Mouse (Mus musculus) spleen, embryonic (tissue): ENCODE results near the gene Dot1l.

Experiments
- CTCF ChIA-PET: fragments of 350-600 bp; sonication (Branson Sonifier 250); formaldehyde crosslinking; loops from one replicate; lab custom pipeline; 2022; lab: Charles Lee

The Dot1l gene

DNA sequence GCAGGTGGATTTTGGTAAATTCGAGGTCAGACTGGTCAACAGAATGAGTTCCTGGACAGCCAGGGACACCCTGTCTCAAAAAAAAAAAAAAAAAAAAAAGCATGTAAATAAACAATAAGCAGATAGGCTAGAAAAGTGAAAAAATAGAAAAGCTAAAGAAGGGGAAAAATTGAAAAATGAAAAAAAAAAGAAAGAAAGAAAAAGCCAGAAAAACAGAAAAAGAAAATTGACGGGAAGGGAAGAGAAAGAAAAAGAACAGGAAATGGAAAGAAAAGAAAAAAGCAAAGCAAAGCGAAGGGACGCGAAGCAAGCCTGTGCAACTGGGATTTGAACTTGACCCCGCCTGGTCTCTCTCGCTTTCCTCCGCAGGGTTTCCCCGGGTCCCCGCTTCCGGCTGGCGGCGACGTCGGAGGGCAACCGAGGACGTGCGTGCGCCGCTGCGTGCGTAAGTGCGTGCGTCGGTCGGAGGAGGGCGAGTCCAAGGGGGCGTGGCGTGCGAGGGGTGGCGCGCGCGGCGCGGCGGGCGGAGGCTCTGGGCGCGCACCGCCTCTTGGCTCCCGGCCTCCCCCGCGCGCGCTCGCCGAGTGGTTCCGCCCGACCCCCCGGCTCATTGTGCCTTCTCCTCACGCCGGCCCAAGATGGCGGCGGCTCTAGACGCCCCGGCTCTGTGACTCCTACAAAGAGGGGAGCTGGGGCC lies at the start of gene Dot1l:
Gene Dot1l, plus strand, starts transcription at position 613 of the 697 bp plus-strand sequence.
- CTCF ChIA-PET = interaction anchor here (0.5 to 0.7 kb wide), 2 partner anchors 11 to 179 kb away, joined by 3 to 12 read pairs; no protein-coding TSS in a partner anchor

DNA sequence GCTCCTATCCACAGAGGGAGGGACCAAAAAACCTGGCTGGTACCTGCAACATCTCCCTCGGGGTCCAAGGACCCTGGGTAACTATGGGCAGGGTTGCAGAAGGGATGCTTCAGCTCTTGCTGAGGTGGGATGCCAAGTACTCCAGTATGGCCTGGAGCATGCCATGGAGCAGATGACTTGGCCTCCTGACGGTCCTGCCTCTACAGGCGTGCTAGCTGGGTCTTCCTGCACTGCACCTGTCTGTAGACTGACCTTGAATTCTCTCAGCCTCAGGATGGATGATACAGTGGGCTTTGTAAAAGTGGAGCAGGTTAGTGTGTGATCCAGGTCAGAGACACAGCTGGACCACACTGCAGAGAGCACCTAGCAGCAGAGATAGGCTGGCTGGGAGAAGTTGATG lies 49.5 kb upstream of the Dot1l start:
- CTCF ChIA-PET = interaction anchor here (0.8 kb wide), 1 partner anchor 31 kb away, joined by 3 read pairs; no protein-coding TSS in a partner anchor

DNA sequence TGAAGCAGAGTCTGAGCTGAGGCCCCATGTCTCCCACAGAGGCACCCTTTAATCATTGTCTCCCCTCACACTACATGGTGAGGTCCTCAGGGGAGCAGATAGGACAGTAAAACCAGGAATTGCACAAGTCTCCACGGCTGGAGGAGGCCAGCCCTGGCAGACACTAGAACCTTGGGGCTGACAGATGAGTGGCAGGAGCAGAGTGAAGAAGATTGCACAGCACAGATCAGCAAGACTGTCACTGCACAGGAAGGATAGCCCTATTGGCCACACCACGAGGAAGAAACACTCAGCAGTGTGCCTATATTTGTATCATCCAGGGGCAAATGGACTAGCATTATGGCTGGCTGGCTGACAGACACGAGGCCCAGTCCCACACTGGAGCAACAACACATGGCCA lies 44.2 kb upstream of the Dot1l start:
- CTCF ChIA-PET = no interaction called here

DNA sequence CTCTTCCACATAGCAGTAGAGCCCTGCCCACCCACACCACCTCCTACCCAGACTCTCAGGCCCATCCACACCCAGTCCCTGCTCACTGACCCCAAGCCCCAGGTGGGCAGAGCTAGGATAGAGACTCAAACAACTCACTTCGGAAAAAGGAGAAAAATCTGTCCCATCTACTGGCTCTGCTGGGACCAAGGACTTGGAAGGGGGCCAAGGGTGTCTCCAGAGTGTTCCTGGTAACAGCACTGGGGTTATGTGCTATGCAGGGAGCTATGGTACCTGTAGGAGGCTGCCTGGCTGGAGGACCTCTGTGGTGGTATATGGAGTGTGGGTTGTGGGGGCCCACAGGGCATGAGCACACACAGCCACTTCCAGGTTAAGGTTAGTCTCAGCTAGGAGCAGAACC lies 37.7 kb upstream of the Dot1l start:
- CTCF ChIA-PET = interaction anchor here (0.7 kb wide), 1 partner anchor 109 kb away, joined by 3 read pairs; no protein-coding TSS in a partner anchor

DNA sequence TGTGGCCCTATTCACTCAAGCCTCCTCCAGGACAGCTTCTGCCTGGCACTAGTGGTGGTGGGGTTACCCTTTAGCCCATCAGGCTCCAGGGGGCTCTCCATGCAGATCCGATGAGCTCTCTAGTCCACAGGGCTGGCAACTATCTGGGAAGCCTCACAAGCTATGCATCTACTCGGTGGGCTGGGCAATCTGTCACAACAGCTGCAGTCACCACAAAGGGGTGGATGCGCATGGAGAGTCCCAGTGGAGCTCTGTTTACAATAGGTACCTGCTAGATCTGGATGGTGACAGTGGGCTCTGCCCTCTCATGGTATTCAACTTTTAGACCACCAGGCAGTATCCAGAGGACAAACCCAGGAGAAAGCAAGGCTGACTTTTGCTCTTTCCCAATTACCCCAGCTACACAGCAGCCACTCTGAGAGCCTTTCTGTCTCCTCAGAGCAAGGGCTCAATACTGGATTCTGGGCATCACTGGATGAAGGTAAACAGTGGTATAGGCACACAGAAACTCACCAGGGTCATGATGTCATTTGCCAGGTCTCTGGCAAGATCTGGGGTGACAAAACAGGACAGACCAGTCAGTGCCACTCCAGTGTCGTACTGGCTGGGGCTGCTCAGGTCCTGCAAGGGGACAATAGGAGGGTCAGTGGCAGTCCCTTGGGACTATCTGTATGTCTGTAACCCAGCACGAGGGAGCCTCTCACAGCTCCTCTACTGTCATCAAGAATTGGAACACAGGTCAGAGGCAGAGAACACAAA lies 27.5 kb upstream of the Dot1l start:
- CTCF ChIA-PET = interaction anchor here (1.3 kb wide), 1 partner anchor 11 kb away, joined by 3 read pairs; no protein-coding TSS in a partner anchor

DNA sequence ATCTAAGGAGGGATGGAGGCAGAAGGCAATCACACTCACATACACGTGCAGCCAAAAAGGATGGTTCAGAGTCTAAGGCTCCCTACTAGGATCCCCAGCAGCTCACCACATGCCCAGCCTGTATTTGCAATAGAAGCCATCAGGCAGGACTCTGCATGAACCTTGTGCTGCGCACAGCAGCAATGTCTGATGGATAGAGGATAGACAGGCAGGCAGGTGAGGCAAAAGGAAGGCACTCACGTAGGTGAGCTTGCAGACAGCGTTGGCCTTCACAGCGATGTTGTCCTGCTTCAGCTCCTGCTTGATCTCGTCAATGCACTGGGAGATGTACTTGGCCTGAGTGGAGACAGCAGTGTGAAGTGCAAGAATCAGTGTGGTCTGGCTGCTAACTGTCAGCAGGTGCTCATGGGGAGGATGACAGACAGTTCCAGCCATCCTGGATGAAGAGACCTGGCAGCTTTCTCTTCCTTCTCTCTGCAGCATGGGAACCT lies 22.4 kb upstream of the Dot1l start:
- CTCF ChIA-PET = no interaction called here

DNA sequence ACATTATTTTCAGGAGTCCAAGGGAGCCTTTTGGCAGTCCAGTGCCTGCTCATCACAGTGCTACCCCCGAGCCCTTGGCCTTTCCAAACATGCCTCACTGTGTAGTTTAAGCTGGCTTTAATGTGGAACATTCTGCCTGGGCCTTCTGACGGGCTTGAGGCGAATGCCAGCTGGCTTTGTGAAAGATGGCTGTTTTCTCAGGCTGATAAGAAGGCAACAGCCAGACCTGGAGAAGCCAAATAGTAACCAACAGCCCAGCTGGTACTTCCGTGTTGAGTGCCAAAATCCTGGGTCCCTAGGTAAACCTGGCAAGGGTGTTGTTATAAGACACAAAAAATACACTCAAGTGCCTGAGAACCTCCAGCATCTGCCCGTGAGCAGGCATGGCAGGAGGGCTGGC lies 18.3 kb upstream of the Dot1l start:
- CTCF ChIA-PET = interaction anchor here (0.5 to 0.9 kb wide), 2 partner anchors 32 to 424 kb away, joined by 3 read pairs; no protein-coding TSS in a partner anchor

DNA sequence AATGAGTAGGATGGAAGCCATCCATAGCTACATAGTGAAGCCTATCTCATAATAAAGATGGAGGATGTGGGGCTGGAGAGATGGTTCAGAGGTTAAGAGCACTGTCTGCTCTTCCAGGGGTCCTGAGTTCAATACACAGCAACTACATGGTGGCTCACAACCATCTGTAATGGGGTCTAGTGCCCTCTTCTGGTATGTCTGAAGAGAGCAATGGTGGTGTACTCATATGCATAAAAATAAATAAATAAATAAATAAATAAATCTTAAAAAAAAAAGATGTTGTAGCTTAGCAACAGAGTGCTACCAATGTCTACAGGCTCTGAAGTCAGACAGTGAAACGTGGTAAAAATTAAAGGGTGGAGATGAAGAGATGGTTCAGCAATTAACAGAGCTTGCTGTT lies 16.3 kb upstream of the Dot1l start:
- CTCF ChIA-PET = interaction anchor here (1.2 kb wide), 1 partner anchor 12 kb away, joined by 3 read pairs; no protein-coding TSS in a partner anchor

DNA sequence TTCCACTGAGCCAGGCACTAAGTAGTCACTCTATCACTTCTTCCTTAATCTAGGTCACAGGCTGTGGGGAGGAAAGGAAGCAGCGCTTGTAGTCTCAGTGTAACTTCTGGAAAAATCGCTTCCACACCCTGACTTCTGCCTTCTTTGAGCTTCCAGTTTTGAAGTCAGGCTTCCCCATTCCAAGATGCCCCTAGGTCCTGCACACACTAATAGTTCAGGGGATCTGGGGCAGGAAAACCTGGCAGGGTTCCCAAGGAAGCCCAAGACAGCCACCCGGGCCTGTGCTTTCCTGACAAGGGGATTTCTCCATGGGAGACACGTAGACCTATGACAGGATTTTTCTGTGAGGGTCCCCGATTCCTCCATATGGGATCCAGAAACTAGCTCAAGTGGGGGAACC lies 13.9 kb upstream of the Dot1l start:
- CTCF ChIA-PET = no interaction called here

DNA sequence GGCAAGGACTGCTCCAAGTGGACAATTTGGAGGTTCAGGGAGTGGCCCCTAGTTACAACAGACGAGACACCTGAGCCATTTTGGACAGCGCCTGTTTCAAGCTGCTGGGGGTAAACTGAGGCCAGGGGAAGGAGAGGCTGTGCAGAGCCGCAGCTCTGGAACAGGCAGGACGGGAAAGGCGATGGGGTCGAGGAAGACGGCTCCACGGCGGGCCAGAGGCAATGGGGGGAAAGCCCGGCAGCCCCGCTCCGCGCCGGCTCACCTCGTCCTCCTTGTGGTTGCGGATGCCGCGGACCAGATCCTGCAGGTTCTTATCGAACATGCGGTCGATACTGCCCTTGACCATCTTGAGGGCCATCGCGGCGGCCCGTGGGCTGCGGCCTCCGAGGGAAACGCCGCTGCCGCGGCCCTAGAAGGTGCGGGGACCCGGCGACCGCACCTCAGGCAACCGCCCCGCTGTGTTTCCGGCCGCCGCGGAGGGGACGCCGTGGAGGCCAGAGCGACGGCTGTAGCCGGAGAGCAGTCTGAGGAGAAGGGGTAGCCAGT lies 13.3 kb upstream of the Dot1l start:
- CTCF ChIA-PET = no interaction called here

DNA sequence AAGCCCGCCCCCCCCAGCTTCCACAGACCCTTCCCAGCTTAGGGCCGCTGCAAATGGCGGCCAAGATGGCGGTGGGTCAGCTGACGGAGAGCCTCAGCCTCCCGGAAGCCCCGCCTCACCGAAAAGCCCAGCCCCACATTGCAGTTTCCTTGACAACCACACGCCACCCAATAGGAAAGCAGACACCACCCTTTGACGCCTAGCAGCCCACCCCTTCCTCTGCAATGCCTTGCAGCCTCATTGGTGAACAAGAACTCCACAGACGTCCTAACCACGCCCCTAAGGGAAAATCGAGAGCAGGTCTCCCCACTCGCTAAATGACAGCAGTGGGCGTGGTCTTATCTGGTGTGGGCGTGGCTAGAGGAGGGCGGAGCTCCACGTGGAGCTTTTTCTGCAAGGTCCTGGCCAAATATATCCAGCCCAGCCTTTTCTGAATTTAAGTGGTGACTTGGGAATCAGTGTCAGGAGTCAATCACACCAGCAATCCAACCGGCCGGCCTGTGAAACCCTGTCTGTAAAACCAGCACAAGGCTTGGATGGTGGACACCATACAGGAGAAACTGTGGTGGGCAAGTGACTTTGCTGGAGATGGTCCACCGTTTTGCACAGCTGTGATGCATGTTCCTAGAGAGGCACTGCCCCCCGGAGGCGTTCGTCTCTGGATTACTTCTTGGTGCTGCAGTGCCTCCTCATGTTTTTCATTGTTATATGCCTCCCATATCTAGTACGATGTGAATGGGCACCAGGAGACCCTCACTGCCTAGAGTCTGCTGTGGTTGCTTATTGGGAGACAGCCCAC lies 12.6 kb upstream of the Dot1l start, which contains the start of gene Ap3d1:
Gene Ap3d1, minus strand, starts transcription at position 85 of the 799 bp plus-strand sequence.
- CTCF ChIA-PET = interaction anchor here (0.9 kb wide), 1 partner anchor 62 kb away, joined by 4 read pairs; the partner anchor contains the start of gene Amh

DNA sequence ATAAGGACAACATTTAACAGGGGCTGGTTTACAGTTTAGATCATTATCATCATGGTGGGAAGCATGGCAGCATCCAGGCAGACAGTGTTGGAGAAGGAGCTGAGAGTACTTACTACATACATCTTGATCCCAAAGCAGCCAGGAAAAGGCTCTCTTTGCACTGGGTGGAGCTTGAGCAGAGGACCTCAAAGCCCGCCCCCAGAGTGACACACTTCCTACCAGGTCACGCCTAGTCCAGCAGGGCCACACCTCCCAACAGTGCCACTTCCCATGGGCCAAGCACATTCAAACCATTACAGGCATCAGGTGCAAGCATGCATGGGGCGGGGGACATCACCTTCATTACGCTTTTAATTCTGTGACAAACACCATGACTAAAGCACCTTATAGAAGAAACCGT lies 10.7 kb upstream of the Dot1l start:
- CTCF ChIA-PET = interaction anchor here (0.8 to 1.0 kb wide), 2 partner anchors 133 to 142 kb away, joined by 3 to 14 read pairs; no protein-coding TSS in a partner anchor

DNA sequence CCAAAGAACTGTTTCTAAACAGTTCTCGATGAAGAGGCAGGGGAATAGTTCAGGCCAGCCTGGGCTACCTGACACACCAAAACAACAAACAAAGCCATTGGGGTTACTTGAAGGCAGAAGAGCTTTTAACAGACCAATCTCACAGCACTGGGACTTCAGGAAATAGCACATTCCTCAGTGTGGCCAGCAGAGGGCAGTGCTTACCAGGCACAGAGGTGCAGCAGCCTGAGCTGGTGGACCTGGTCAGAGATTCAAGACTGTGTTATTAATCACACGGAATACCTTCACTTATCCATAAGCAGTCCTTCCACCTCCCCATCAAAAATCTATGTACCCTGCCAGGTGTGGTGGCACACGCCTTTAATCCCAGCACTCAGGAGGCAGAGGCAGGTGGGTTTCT lies 7.6 kb upstream of the Dot1l start:
- CTCF ChIA-PET = interaction anchor here (0.7 to 1.1 kb wide), 5 partner anchors 9 to 661 kb away, joined by 3 to 4 read pairs (median 3); no protein-coding TSS in a partner anchor

DNA sequence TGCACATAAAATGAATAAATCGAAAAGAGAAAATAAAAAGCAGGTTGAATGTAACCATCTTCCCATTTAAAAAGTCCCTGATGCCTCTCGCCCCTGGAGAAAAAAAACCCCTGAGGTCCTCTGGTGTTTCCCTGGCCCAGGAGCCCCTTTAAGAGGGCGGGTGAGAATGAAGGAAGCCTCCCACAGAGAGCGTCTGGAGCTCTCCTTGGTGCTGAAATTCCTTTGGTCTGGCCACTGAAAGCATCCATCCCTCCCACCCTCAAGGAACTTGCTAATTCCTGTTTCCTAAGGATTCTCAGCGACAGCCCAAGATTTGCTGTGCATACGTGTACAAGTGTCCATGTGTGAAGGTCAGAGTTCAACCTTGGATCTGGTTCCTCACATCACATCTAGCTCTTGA lies 6.4 kb upstream of the Dot1l start:
- CTCF ChIA-PET = interaction anchor here (1.0 to 1.1 kb wide), 2 partner anchors 16 to 26 kb away, joined by 3 to 4 read pairs; no protein-coding TSS in a partner anchor

DNA sequence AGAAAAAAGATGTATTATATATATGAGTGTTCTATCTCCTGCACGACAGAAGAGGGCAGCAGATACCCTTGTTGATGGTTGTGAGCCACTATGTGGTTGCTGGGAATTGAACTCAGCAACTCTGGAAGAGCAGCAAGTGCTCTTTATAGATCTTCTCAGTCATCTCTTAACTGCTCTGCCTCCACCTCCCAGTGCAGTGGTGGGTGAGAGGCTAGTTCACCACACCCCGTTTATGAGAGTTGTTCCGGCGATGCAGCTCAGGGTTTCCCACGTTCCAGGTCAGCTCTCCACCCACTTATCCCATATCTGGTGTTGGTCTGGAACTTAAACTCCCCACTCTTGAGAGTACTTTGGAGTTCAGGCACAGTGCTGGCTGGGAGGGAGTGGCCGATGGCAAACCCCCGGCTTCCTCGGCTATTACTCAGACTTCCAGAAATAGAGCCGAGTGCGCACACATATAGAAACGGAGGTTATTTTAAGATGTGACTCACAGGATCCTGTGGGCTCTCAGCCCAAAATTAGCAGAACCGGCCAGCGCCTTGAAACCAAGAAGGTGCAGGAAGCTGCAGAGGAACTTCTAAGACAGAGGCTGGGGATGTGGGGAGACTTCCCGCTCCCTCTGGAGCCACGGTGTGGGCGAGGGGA lies 3.7 kb upstream of the Dot1l start:
- CTCF ChIA-PET = no interaction called here

DNA sequence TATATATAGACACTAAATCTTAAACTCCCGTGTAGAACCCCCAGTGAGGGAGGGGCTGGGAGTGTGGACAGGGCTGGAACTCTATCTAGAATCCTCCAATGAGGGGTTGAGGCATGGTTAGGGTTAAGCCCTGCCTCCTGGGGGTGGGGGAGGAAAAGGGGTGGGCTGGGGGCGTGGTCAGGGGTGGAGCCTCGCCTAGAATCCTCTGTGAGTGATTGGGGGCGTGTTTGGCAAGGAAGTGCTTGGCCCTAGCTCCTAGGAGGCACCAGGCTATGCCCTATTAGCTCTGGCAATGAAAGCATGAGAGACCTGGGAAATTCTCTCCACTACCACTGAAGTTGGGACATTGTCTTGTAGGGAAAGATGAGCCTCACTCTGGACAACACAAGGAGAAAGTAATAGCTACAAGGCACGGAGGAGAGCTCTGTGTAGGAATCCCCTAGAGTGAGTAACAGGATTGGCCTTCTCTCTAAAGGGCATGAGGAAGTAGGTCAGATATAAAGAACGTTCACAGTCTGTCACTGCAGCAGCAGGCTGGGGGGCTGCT lies 2.9 kb upstream of the Dot1l start:
- CTCF ChIA-PET = interaction anchor here (0.6 kb wide), 4 partner anchors 18 to 243 kb away, joined by 3 read pairs; no protein-coding TSS in a partner anchor

DNA sequence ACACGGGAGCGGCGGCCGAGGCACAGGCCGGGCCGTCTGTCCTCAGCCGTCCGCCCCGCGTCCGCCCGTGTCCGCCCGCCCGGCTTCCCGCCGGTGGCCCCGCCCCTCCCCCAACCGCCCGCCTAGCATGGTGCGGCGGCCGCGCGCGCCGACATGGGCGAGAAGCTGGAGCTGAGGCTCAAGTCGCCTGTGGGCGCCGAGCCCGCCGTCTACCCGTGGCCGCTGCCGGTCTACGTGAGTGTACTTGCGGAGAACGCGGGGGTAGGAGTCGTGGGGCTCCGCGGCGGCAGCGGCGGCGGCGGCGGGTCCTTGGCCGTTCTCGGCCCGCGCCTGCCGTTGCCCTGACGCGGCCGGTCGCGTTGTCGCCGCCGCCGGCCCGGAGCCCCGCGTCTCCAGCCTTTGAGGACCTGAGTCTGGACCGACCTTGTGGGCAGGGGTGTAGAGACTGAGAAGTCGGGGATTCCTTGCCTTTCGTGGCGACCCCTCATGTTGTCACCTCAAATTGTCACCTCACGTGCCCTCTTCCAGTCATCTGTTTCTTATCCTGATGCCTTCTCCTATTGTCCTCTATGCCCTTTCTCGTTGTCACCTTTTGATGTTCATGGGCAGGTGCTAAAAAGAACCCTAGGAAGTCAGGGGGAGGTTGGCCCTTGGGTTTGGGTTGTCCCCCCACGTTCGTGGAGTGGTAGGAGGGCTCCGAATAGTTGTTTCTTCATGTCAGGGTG lies 447 bp downstream of the Dot1l start:
- CTCF ChIA-PET = interaction anchor here (0.6 kb wide), 1 partner anchor 214 kb away, joined by 5 read pairs; no protein-coding TSS in a partner anchor

DNA sequence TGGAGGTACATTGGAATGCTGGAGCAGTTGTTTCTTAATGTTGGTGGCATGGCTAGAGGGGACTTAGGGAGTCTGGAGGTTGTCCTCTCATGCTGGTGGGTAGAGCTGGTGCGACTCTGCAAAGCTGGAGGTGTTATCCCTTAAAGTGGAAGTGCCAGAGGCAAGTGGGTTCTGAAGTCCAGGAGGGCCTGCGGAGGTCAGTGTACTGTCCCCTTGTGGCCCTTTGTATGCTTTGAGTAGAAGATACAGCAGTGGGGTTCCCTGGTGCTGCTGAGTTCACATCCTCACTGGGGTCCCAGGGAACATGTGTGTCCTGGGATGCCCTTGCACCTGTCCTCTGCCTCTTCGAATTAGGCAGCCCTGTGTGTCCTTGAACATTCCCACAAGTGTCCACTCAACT lies 1.1 kb downstream of the Dot1l start:
- CTCF ChIA-PET = no interaction called here

DNA sequence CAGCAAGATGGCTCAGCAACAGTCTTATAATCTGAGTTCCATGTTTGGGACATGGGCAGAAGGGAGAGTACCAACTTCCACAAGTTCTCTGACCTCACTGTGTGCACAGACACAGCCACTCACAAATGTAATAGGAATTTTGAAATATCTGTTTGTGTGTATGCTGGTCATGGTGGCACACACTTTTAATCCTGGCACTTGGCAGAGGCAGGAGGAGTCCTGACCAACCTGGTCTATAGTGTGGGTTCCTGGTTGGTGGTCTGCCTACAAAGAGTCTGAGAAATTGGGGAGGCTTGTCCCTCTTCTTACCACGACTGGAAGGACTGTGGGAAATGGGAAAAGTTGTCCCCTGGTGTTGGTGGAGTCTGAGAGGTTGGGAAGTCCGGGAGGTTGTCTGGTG lies 1.5 kb downstream of the Dot1l start:
- CTCF ChIA-PET = no interaction called here
